Mouse (Mus musculus) c-Kit-positive CD71-positive TER-119-negative erythroid progenitor cells, embryonic 14.5 days (primary cell): Measurements from ENCODE around the gene Ogdh.

ENCODE experiments used
- DNase-seq: peaks from one replicate; pipeline ENCODE4 v3.0.0-alpha.2; 2013; ENCODE audit warnings: low read depth

Gene Ogdh

DNA sequence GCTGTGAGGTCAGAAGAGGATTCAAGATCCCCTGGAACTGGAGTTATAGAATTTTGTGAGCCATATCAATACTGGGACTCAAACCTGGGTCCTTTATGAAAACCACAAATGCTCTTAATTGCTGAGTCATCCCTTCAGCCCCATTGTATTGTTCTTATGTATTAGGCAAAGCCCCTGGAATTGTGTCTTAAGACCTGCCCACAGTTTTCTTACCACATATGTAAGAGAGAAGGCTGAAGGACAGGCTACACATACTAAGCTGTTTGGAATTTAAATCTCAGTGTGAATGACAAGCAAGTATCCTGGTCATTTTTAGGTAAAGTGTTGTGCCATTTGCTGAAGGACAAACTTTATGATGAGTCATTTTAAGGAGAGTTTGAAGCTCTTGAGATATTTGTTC lies 4.6 kb downstream of the Ogdh start:
- no peak for DNase-seq

DNA sequence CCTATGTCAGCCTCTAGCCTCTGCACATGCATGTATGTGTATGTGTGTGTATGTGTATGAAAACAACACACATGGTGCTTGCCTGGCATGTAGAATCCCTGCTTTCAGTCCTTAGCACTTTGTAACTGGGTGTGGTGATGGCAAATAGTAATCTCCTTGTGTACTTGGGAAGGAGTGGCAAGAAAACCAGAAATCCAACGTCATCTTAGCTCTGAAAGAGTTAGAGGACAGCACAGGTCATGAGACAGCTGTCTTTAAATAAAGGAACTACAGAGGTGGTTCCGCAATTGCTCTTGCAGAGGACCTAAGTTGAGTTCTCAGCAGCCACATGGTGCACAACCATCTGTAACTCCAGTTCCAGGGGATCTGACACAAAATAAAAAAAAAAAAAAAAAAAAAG lies 8.0 kb downstream of the Ogdh start:
- no peak for DNase-seq

DNA sequence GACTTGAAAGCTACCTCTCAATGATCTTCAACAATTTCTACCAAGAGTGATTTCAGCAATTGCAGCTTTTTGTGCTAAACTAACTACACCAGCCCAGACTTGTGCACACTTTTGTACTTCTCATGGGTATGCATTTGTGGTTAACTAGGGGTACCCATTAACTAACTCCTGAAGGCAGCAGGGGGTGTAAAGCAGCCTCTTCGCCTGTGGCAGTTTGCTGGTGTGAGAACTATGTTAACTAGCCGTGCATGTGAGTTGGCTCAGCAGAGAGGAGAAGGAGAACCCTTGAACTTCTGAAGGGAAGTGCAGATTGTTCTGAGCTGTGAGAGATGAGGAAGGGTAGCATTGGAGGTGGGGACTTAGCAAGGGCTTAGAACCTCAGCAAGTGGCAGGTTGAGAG lies 11.4 kb downstream of the Ogdh start:
- no peak for DNase-seq

DNA sequence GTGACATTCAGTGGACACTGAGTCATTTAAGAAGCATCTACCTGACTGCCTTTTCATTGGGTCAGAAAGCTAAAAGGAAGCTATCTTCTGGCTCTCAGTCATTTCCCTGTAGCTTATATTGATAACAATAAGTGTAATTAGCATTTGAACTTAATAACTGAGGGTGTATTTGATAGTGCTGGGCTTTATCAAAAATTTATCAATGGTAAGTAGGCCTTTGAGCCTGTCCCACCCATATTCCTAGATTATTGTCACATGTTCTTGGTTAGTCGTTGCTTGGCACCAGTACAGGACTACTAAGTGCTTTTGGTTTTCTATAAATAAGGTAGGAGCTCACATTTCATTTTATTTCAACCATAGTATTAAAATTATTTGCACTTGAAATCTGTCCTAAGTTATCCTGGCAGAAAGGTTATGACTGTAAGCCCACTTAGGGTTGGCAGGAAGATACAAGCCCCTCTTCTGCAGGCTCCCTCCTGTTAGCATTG lies 14.6 kb downstream of the Ogdh start:
- no peak for DNase-seq

DNA sequence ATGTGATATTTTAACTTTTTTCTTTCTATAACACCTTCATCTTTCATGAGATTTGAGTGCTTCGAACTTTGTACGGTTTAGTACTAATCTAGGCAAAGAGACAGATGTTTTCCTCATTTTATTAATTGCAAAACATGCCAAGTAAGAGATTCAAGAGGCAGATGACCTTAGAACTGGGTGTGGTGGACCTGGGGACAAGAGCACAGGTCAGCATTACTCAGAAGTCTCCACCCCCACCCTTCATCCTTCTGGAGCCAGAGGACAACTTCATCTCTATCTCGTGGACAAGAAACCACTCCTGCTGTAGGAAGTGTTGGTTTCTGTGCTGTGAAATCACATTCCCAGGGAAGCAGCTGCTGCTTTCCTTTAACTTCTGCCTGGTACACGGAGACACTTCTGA lies 16.7 kb downstream of the Ogdh start:
- DNase-seq = no peak

DNA sequence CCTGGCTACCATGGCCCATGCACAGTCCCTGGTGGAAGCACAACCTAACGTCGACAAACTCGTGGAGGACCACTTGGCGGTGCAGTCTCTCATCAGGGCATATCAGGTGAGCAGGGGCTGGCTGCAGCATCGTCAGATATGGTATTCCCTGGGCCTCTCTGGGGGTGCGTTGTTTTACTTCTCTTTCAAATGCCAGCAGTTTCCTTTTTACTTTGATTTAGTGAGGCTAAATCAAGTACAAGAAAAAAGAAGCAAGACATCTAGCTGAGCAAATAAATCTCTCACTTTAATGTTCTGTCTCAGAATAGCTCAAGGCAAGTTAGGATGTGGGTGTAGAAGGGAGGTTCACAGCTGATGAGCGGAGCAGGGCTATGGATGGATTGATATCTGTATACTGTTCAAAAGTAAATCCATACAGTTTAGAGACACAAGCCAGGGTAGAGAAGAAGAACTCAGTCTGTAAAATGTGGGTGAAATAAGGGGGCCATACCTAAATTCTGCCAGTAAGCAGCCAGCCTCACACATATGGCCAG lies 22.5 kb downstream of the Ogdh start:
- no peak for DNase-seq

DNA sequence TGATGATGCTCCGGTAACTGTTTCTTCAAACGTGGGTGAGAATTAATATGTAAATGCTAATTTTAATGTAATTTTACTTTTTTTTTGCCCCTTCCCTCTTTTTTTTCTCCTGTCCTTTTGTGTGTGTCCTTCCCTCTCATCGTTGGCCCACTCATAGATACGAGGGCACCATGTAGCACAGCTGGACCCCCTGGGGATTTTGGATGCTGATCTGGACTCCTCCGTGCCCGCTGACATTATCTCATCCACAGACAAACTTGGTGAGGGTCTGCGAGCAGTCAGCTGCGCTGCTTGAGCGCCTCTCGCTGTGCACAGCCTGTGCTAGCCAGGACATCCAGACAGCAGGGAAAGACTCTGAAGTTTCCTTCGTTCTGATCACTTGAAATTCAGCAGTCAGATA lies 25.4 kb downstream of the Ogdh start:
- DNase-seq = no peak

DNA sequence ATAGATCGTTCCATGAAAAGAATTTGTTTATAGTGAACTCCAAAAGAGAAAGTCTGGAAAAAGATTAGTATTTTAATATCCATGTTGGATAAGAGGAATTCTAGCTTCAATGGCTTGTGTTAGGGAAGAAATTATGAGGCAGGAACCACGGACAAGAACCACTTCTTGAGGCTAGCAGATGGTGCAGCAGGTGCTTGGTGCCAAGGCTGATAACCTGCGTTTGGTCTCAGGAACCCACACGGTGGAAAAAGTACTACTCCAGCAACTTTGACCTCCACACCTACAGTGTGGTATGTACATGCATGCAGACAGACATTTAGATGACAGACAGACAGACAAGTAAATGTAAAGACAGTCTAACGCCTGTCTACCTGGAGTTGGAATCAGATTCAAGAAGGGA lies 27.1 kb downstream of the Ogdh start:
- no peak for DNase-seq

DNA sequence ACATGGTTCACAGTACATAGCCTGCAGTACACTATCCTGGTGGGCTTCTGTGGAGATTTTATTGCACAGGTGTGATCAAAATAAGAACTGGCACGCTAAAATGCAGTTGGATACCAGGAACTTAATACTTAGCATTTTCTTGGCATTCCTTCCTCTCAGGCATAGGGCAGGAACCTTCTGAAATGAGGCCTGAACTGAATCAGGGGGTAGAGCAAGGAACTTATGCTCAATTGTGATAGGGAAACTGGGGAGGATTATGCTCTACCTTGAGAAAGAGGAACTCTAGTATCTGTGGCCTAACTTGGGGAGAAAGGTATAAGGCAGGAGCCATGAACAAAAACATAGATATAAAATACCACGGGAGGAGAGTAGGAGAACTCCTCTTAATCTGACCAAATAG lies 27.9 kb downstream of the Ogdh start:
- no peak for DNase-seq

DNA sequence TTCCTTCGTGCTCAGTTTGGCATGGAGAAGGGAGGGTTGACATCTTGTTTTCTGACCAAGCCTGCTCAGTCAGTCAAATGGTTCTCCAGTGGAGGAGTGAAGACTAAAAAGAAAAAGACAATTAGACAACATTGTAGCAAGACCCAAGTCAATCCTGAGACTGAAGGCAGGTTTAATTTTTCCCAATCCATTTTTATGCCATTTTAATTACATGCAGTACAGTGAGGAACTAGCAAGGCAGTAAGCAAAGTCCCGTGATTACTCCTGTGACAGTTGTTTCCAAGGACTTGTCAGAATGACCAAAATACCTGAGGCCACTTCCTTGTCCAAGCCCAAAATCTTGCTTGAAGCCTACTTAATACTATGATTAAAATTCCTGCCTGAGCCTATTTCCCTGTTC lies 30.7 kb downstream of the Ogdh start:
- DNase-seq = no peak

DNA sequence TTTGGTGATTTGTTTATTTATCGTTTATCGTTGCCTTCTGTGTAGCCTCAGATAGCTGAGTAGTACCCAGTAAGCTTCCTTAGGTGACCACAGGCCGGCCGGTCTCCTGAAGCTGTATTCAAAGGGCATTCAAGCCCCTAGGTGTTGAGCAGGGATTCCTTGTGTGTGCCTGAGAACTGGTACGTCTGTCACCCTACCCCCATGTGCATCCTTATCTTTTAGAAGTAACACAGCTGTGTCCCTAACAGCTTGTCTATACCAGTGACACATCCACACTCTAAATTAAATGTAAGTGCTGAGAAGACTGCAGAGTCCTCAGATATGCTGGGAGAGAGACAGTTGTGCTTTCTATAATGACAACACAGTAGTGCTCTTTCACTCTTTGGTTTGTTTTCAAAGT lies 31.9 kb downstream of the Ogdh start:
- no peak for DNase-seq

DNA sequence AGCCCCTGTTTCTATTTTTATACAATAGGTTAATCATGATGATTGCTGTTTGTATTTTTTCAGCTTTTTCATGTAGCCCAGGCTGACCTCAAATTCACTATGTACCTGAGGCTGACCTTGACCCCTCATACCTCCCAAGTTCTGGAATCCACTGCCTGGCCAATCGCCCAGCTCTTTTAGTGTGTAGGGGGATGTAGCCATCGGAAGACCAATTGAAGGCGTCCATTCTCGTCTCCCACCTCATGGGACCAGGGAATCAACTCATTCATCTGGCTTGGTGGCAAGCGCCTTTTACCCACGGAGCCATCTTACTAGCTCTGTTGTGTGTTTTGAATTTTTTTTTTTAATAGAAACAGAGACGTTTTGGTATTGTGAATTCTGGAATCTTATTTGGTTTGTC lies 39.8 kb downstream of the Ogdh start:
- DNase-seq = no peak

DNA sequence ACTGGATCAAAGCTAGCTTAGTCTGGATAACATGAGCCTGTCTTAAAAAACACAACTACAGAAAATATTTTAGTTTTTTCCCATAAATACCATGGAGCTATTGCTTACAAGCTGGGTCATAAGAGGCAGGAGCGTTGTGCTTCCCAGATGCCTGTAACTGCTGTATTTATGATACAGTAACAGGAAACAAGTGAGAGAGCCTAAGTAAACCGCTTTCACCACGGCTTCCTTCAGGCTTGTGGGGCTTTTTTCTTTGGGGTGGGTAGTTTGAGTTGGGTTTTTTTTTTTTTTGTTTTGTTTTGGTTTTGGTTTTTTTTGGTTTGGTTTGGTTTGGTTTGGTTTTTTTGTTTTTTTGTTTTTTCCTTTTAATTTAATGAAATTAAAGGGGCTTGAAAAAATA lies 41.2 kb downstream of the Ogdh start:
- no peak for DNase-seq

DNA sequence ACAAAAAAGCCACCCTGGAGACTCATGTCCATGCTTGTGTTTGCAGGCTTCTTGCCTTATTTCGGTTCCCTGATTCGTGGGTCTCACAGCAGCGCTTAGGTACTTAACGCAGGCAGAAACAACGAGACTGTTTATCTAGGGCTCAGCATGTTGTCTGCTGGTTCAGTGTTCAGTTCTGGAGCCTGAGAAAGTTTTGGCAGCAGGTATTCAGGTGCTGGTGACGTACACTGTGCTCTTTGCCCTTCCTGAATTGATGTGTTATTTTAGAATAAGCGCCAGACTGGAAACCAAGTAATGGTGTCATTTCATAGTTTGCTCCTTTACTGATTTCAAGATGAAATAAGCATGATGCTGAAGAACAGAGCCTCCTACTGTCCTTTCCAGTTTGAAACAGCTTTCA lies 42.0 kb downstream of the Ogdh start:
- DNase-seq = no peak

DNA sequence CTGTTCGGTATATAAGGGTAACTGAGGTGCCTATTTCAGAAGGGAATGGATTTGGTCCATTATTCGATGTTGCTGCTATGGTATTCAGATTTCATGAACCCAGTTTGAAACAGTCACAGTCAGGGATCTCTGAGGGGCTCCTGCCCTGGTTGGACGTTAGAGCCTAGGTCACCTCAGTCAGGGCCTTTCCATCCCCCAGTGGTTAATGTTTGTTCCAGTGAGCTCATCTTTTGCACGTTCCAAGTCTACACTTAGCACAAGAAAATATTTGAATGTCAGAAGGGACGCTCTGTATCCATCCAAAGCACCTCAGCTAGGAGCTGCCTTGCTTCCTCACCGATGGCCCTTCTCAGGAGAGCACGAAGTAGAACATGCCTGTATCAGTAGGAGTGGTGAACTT lies 43.9 kb downstream of the Ogdh start:
- no peak for DNase-seq

DNA sequence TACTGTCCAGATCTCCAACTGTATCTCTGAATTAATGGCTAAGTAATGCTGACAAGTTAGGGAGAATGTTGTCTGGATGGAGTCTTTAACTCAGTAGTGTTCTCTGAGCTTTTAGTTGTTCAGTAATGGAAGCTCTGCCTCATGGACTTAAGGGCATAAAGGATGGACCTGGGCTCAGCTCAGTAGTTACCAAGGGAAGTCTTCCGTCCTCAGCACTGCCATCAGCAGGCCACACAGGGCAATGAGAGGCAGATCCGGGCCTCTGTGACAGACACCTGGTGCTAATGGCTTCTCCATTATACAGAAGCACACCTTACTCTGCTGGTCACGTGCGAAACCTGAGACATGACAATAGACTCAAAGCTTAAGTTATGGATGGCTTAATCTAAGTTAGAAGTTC lies 45.3 kb downstream of the Ogdh start:
- DNase-seq = no peak

DNA sequence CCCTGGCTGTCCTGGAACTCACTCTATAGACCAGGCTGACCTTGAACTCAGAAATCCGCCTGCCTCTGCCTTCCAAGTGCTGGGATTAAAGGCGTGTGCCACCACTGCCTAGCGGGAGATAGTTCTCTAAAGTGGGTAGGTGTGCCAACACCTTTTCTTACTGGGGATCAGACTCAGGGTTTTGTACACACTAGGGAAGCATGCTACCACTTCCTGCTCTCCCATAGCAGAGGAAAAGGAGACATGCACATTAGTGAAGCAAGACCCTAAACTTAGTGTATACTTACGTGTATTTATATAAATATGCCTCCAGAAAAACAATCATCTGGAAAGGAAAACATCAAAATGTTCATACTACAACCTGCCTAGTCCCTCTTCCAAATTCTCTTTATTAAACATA lies 54.5 kb downstream of the Ogdh start:
- DNase-seq = no peak

DNA sequence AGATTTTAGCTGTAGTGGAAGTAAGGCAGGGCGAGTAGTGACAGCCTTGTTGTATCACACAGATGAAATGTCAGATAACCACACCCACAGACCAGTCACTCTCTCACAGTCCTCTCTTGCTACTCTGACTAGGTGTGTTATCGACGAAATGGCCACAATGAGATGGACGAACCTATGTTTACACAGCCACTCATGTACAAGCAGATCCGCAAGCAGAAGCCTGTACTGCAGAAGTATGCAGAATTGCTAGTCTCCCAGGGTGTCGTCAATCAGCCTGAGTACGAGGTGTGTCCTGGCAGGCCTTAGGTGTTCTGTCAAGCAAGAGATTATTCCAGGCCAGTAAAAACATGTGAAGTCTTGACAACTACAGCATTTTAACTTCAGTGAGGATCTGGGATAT lies 55.5 kb downstream of the Ogdh start:
- no peak for DNase-seq

DNA sequence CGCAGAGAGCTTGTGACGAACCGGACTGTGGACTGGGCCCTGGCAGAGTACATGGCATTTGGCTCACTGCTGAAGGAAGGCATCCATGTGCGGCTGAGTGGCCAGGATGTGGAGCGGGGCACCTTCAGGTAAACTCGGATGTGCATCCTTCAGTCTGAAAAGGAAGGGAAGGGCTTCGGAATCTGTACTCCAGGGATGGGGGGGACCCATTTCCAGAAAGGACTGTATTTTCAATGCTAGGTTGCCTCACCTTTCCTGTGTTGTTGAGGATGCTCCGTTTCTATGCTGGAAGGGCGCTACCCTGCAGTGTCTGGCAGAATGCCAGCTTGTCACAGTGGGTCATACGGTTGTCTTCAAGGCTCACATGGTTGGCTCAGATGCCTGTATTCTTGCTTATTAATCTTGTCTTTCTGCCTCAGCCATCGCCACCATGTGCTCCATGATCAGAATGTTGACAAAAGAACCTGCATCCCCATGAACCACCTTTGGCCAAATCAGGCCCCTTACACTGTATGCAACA lies 57.3 kb downstream of the Ogdh start:
- DNase-seq = no peak

DNA sequence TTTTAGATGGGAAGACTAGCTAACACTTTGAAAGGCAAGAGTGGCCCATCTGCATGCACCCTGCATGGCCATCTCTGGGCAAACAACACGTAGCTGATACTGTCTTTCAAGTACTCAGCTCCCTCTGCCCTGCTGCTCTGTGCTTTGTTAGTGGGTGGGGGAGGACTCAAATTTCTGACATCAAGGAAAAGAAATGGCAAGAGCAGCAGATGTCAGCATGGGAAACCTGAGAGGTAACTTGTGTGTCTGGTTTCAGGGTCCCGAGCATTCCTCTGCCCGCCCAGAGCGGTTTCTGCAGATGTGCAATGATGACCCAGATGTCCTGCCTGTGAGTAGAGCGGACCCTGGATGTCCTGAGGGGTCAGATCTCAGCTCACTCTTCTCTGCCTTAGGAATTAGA lies 58.2 kb downstream of the Ogdh start:
- no peak for DNase-seq

DNA sequence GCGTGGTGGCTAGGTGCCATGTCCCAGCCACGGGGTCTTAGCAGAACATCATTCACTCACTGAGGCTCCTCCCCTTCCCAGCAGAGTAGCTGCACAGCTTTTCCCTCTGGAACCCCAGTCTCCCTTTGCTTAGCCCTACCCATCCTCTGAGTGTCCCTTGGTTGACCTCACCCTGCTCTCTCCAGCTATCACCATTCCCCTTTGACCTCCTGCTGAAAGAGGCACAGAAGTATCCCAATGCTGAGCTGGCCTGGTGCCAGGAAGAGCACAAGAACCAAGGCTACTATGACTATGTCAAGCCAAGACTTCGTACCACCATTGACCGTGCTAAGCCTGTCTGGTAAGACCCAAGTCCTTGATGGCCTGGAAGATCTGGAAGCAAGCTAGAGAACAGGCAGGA lies 63.7 kb downstream of the Ogdh start:
- DNase-seq = no peak

DNA sequence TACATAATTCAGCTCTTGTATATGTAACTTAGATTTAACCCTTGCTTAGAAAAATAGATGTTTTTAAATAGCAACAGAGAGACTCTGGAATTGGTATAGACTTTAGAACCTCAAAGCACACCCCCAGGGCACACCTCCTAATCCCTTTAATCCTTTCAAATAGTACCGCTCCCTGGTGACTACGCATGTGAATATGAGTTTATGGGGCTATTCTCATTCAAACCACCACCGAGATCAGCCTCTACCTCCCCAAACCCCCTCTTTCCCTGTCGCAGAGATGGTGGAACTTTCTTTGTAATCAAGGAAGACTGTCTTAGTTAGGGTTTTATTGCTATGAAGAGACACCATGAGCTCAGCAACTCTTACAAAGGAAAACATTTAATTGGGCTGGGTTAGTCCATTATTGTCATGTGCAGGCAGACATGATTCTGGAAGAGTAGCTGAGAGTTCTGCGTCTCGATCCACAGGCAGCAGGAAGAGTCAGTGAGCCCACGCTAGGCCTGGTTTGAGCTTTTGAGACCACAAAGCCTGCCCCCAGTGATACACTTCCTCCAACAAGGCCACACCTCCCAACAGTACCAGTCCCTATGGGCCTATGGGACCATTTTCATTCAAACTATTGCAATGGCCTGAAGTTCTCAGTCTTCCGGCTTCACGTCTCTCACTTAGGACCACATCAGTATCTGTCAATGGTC lies 73.3 kb downstream of the Ogdh start:
- no peak for DNase-seq

DNA sequence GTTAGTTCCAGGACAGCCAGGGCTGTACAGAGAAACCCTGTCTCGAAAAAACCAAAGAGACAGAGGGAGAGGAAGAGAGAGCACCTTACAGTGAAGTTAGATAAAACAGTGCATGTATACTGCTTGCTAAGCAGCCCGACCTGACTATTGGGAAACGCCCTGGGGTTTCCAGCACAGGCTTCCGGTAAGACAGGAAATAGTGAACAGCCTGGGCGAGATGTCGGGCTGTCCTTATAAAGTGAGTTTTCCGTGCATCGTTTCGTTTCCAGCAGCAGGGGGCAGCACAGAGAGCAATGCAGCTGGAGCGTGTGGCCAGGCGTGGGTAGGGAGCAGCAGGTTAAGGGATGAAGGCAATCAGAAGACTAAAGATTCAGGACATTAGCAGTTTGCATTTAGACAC lies 74.5 kb downstream of the Ogdh start:
- peak; percentile 84 for DNase-seq

DNA sequence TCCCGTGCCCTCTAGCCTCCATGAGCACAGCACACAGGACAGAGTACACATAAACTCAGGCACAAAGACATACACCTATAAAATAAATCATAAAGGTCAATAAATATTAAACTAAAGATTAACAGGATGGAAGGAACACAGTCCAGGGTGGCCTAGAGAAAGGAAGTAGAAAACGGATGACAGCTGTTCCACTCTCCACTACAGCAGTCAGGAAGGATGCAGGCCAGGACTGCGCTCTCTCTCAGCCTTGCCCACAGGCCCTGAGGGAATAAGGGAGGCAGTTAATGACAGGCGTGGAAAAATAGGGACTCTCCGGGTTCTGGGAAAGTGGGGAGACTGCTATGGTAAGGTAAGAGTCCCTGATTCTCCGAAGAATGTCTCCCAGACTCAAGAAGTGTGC lies 75.0 kb downstream of the Ogdh start:
- no peak for DNase-seq
